ENCODE assay signal across 9 mouse cellular contexts in the genomic region with DNA sequence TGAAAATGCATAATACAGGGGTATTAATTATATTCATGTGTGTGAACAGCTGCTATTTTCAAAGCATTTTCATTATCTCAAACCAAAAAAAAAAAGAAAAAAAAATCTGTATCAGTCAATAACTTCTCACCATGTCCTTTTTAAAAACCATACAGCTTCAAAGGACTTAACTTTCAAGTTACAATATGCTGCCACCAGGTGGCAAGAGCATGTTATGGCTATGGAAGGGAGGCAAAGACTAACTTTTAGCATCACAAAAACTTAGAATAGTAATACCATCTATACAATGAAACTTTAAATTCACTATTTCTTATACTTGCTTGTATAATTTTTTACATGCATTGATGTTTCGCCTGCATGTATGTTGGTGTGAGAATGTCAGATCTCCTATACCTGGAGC. TPM values are rescaled to one million over a fixed set of nuclear protein-coding genes. Genes with fewer than 3 reads are reported as not detected.
DNase-seq lines count a peak whose midpoint lies in the region; ATAC-seq lines count a peak whose summit lies in the region.
"Had no signal": no experiment of that assay in that cellular context is flagged by ENCODE, and none has a peak within 500 bp of the region (broad histone marks: within the 10 kb centered on the region; RNA-seq: fewer than 3 reads in every experiment).

No protein-coding gene starts in this region.

- no peaks in the 10 kb centered on the region for H3K27me3 ChIP-seq in midbrain, embryonic 14.5 days (ENCODE audit: control insufficient read depth, insufficient read depth, low read length)
- H3K27me3 ChIP-seq in midbrain, embryonic 15.5 days (replicated peaks): no peaks in the 10 kb centered on the region
- H3K27me3 ChIP-seq: heart, embryonic 15.5 days had no signal

- no peaks in the 10 kb centered on the region for H3K9me3 ChIP-seq in midbrain, embryonic 14.5 days (ENCODE audit: control insufficient read depth, low read length)
- no peaks in the 10 kb centered on the region for H3K9me3 ChIP-seq in midbrain, embryonic 15.5 days
- H3K9me3 ChIP-seq: heart, embryonic 15.5 days had no signal

- no peak overlapping the region for H3K4me3 ChIP-seq in midbrain, embryonic 14.5 days (replicated peaks; ENCODE audit: low read depth, low read length)
- no peak overlapping the region for H3K4me3 ChIP-seq in midbrain, embryonic 15.5 days
- H3K4me3 ChIP-seq: heart, embryonic 15.5 days had no signal

- no peak for ATAC-seq in midbrain, embryonic 14.5 days (ENCODE audit: low FRiP score, low TSS enrichment)
- ATAC-seq in midbrain, embryonic 15.5 days (replicated peaks): no peak
- ATAC-seq in megakaryocyte progenitor cell, adult 5-6 weeks (replicated peaks; ENCODE audit: poor library complexity): peak; percentile 57; the same call in 1 of the 2 replicates

- H3K4me1 ChIP-seq in midbrain, embryonic 14.5 days (ENCODE audit: control insufficient read depth, insufficient read depth, low read length): no peaks in the 10 kb centered on the region
- H3K4me1 ChIP-seq in midbrain, embryonic 15.5 days: no peaks in the 10 kb centered on the region

- H3K4me2 ChIP-seq in midbrain, embryonic 14.5 days (ENCODE audit: low read length): no peak overlapping the region
- H3K4me2 ChIP-seq in midbrain, embryonic 15.5 days: no peak overlapping the region
- H3K4me2 ChIP-seq: heart, embryonic 15.5 days had no signal

- peak; percentile 20 for DNase-seq in gastrocnemius, adult 18-20 months (ENCODE audit: low spot score)
- DNase-seq in gastrocnemius, postnatal 25 days: no peak
- peak; percentile 80 for DNase-seq in midbrain, embryonic 14.5 days
- peak; percentile 18 for DNase-seq in brain, embryonic 18.5 days (ENCODE audit: low read depth, low spot score)
- no peak for DNase-seq in yolk sac, embryonic 10.5 days (ENCODE audit: low spot score)
- no peak for DNase-seq in ovary, postnatal 10 days (ENCODE audit: low spot score)

- no peak overlapping the region for H3K9ac ChIP-seq in midbrain, embryonic 14.5 days (replicated peaks; ENCODE audit: low read length)
- H3K9ac ChIP-seq in midbrain, embryonic 15.5 days: no peak overlapping the region
- H3K9ac ChIP-seq: heart, embryonic 15.5 days had no signal

- H3K36me3 ChIP-seq in midbrain, embryonic 14.5 days (ENCODE audit: control insufficient read depth, insufficient read depth, low read length): no peaks in the 10 kb centered on the region
- H3K36me3 ChIP-seq in midbrain, embryonic 15.5 days (replicated peaks): no peaks in the 10 kb centered on the region
- H3K36me3 ChIP-seq: heart, embryonic 15.5 days had no signal

- WGBS in midbrain, embryonic 14.5 days: 87% methylated on average over 1 of the region's 1 CpGs
- WGBS in midbrain, embryonic 15.5 days: 73% methylated on average over 1 of the region's 1 CpGs

- no peak overlapping the region for H3K27ac ChIP-seq in midbrain, embryonic 14.5 days (replicated peaks; ENCODE audit: low read depth, low read length)
- no peak overlapping the region for H3K27ac ChIP-seq in midbrain, embryonic 15.5 days
- H3K27ac ChIP-seq: heart, embryonic 15.5 days had no signal

RNA-seq across cellular contexts. Expression of a gene that starts 33.6 kb away (rescaled TPM):
- 10 to 100 TPM; 12.3 to 17.1 TPM for total RNA-seq in gastrocnemius, adult 18-20 months (2021)
- 10 to 100 TPM; 10.8 to 16.3 TPM for total RNA-seq in gastrocnemius, postnatal 25 days (2021)
- 56.5 and 60.8 TPM in 2 replicates for polyA plus RNA-seq in midbrain, embryonic 14.5 days (2014; fragmentation: Nextera tagmentation; extraction: Ambion mirVana)
- 38.9 and 40.6 TPM in 2 replicates for polyA plus RNA-seq in midbrain, embryonic 15.5 days (2015; fragmentation: Nextera tagmentation; extraction: Ambion mirVana)
- total RNA-seq in megakaryocyte progenitor cell, adult 5-6 weeks (2015): 117 and 142 TPM in 2 replicates
- total RNA-seq in megakaryocyte progenitor cell, adult 5-6 weeks (2017): 34.8 and 47.5 TPM in 2 replicates

Comparison
In these comparisons a context has a peak if more than half of its experiments do, and no peak if none do; other contexts are left out.
1. DNase-seq: peak in gastrocnemius, adult 18-20 months (single experiment), midbrain, embryonic 14.5 days (single experiment) and brain, embryonic 18.5 days (single experiment); none in gastrocnemius, postnatal 25 days (single experiment), yolk sac, embryonic 10.5 days (single experiment) and ovary, postnatal 10 days (single experiment).